23 mouse cellular contexts compared by ENCODE assay signal in the genomic region with DNA sequence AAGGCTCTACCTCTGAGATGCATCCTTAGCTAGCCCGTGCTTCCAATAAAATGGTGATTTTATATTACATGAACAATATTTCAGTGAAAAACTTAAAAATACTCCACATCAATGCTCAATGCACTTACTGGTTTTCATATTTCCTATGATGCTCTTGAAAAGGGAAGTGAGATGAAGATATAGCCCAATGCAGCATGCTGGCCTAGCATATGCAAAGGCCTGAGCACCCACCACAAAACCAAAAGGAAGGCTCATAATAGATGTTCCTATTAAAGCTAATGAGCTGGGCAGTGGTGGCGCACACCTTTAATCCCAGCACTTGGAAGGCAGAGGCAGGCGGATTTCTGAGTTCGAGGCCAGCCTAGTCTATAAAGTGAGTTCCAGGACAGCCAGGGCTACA. TPM values are rescaled to one million over a fixed set of nuclear protein-coding genes. Genes with fewer than 3 reads are reported as not detected.
DNase-seq lines count a peak whose midpoint lies in the region; ATAC-seq and TF ChIP-seq lines count a peak whose summit lies in the region.
"Had no signal": no experiment of that assay in that cellular context is flagged by ENCODE, and none has a peak within 500 bp of the region (broad histone marks: within the 10 kb centered on the region; RNA-seq: fewer than 3 reads in every experiment).

No protein-coding gene starts in this region.

- peaks cover 26% of the 10 kb centered on the region for H3K27me3 ChIP-seq in forebrain, embryonic 10.5 days (ENCODE audit: poor library complexity, severe bottlenecking)
- no peaks in the 10 kb centered on the region for H3K27me3 ChIP-seq in forebrain, embryonic 11.5 days (ENCODE audit: control insufficient read depth, insufficient read depth, low read length)
- H3K27me3 ChIP-seq in ES-Bruce4 (ENCODE audit: control insufficient read depth, insufficient read depth, low read length, poor library complexity, severe bottlenecking): no peaks in the 10 kb centered on the region
- H3K27me3 ChIP-seq: Patski had no signal

- TF ChIP-seq CTCF in ES-Bruce4 (IDR thresholded peaks at IDR 0.05; ENCODE audit: low read depth, low read length): no peak

- no peak overlapping the region for H3K9ac ChIP-seq in forebrain, embryonic 11.5 days (ENCODE audit: low read length)
- no peak overlapping the region for H3K9ac ChIP-seq in ES-Bruce4 (ENCODE audit: low read depth, poor library complexity, severe bottlenecking)
- H3K9ac ChIP-seq: forebrain, embryonic 12.5 days; forebrain, postnatal 0 days; hindbrain, embryonic 14.5 days had no signal

- WGBS in forebrain, embryonic 10.5 days: 89% methylated on average over 4 of the region's 4 CpGs
- WGBS in forebrain, embryonic 11.5 days: 84% methylated on average over 4 of the region's 4 CpGs

- H3K4me2 ChIP-seq in forebrain, embryonic 11.5 days (ENCODE audit: low read depth, low read length, severe bottlenecking): no peak overlapping the region
- H3K4me2 ChIP-seq: forebrain, embryonic 12.5 days; heart, embryonic 11.5 days; hindbrain, embryonic 14.5 days had no signal

- DNase-seq in forebrain, embryonic 10.5 days (ENCODE audit: extremely low spot score, low spot score): no peak
- DNase-seq in forebrain, embryonic 11.5 days (ENCODE audit: low spot score): no peak
- DNase-seq in A20 (ENCODE audit: low read depth, low spot score): peak; percentile 56
- DNase-seq in lung, adult 18-20 months: no peak
- DNase-seq: adrenal gland, adult 2 months; adrenal gland, postnatal 14 days; cerebellum, adult 11-12 months; cerebellum, adult 8-10 months; cerebellum, postnatal 36 days; forebrain, postnatal 0 days; gastrocnemius, adult 2 months; gastrocnemius, postnatal 14 days; heart, adult 11 months; kidney, adult 2 months had no signal

- peaks cover 17% of the 10 kb centered on the region for H3K36me3 ChIP-seq in forebrain, embryonic 10.5 days (replicated peaks)
- no peaks in the 10 kb centered on the region for H3K36me3 ChIP-seq in forebrain, embryonic 11.5 days (ENCODE audit: control insufficient read depth, insufficient read depth, low read length)
- peaks cover 21% of the 10 kb centered on the region for H3K36me3 ChIP-seq in ES-Bruce4 (ENCODE audit: control insufficient read depth, insufficient read depth, low read length, poor library complexity, severe bottlenecking)
- H3K36me3 ChIP-seq: G1E had no signal

- no peak for TF ChIP-seq EP300 in ES-Bruce4 (IDR thresholded peaks at IDR 0.05; ENCODE audit: insufficient read depth, low read depth, low read length)

- no peak overlapping the region for H3K4me3 ChIP-seq in forebrain, embryonic 10.5 days
- H3K4me3 ChIP-seq in forebrain, embryonic 11.5 days (ENCODE audit: low read depth, low read length): no peak overlapping the region
- H3K4me3 ChIP-seq in ES-Bruce4 (ENCODE audit: low read depth, low read length): no peak overlapping the region
- H3K4me3 ChIP-seq: forebrain, embryonic 12.5 days; gastrocnemius, adult 2 months had no signal

- TF ChIP-seq POLR2A in ES-Bruce4 (IDR thresholded peaks at IDR 0.05; ENCODE audit: insufficient read depth, low read length): no peak

- H3K4me1 ChIP-seq in forebrain, embryonic 10.5 days: peaks cover 69% of the 10 kb centered on the region
- peaks cover 17% of the 10 kb centered on the region for H3K4me1 ChIP-seq in forebrain, embryonic 11.5 days (replicated peaks; ENCODE audit: control insufficient read depth, insufficient read depth, low read length)
- H3K4me1 ChIP-seq in ES-Bruce4 (ENCODE audit: control insufficient read depth, insufficient read depth, low read length): peaks cover 4% of the 10 kb centered on the region

- H3K9me3 ChIP-seq in forebrain, embryonic 10.5 days: no peaks in the 10 kb centered on the region
- H3K9me3 ChIP-seq in forebrain, embryonic 11.5 days (ENCODE audit: control insufficient read depth, low read length): no peaks in the 10 kb centered on the region
- H3K9me3 ChIP-seq in ES-Bruce4 (replicated peaks; ENCODE audit: control insufficient read depth, insufficient read depth, low read length, poor library complexity, severe bottlenecking): no peaks in the 10 kb centered on the region
- H3K9me3 ChIP-seq: forebrain, embryonic 12.5 days; G1E had no signal

- H3K27ac ChIP-seq in forebrain, embryonic 10.5 days: 0 out of 2 replicates have a peak overlapping the region, but pooled peaks have one; percentile 77
- no peak overlapping the region for H3K27ac ChIP-seq in forebrain, embryonic 11.5 days (ENCODE audit: low read depth, low read length)
- H3K27ac ChIP-seq in ES-Bruce4 (ENCODE audit: insufficient read depth, low read length): peak overlapping the region; percentile 12; the same call in 1 of the 2 replicates
- H3K27ac ChIP-seq: gastrocnemius, adult 2 months had no signal

- no peak for ATAC-seq in forebrain, embryonic 11.5 days (replicated peaks; ENCODE audit: low FRiP score)
- ATAC-seq in activated CD4-positive, CD25-positive, alpha-beta regulatory T cell, adult 4 months: no peak
- ATAC-seq: CD4-positive, CD25-positive, alpha-beta regulatory T cell, adult 4 months; forebrain, postnatal 0 days; intestine, postnatal 0 days; Patski had no signal

RNA-seq across cellular contexts. Expression of a gene that starts 33.0 kb away (rescaled TPM):
- 57.6 and 59.5 TPM in 2 replicates for polyA plus RNA-seq in forebrain, embryonic 10.5 days (2016; fragmentation: Nextera tagmentation; extraction: Ambion mirVana)
- 59.2 and 59.7 TPM in 2 replicates for polyA plus RNA-seq in forebrain, embryonic 11.5 days (2014; fragmentation: Nextera tagmentation; extraction: Ambion mirVana)
- polyA plus RNA-seq in ES-Bruce4 (2011; ENCODE audit: insufficient read depth, insufficient read length, low read depth, missing spikeins): 49.5 and 52.1 TPM in 2 replicates
- 10 to 100 TPM; 63.5 to 71.6 TPM for polyA plus RNA-seq in activated CD4-positive, CD25-positive, alpha-beta regulatory T cell, adult 4 months (2017; shearing (Covaris generic))
